Mouse (Mus musculus): Measurements from ENCODE around the gene Asb17. TPM values are rescaled to one million over a fixed set of nuclear protein-coding genes. Genes with fewer than 3 reads are reported as not detected.
"Not testable (repeated sequence)": the region's sequence is repeated elsewhere in the genome, so short reads cannot be mapped to it uniquely, and the experiment has no call there.

Gene Asb17
- not detected in 2 replicates for polyA plus RNA-seq (2012; rRNA removed)

GRCm38 (mm10) chr3:153844030-153844429, at the start of gene Asb17:
Gene Asb17 (plus strand): TSS chr3:153844209.
- 78% methylated on average over 10 of the region's 10 CpGs for WGBS
- no peak for DNase-seq (ENCODE audit: low read depth, low spot score)

- WGBS: 58% methylated on average over 7 of the region's 7 CpGs
Observed at GRCm38 (mm10) chr3:153797574-153797973, 46.4 kb upstream of the Asb17 start.

GRCm38 (mm10) chr3:153799603-153800002, 44.4 kb upstream of the Asb17 start:
- DNase-seq (ENCODE audit: low read depth, low spot score): no peak
- 86% methylated on average over 11 of the region's 11 CpGs for WGBS

More at GRCm38 (mm10) chr3:153797574-153797973, 46.4 kb upstream of the Asb17 start:
- DNase-seq (ENCODE audit: low read depth, low spot score): no peak

GRCm38 (mm10) chr3:153800690-153801089, 43.3 kb upstream of the Asb17 start:
- 66% methylated on average over 5 of the region's 5 CpGs for WGBS
- no peak for DNase-seq (ENCODE audit: low read depth, low spot score)

GRCm38 (mm10) chr3:153801541-153801940, 42.5 kb upstream of the Asb17 start:
- DNase-seq (ENCODE audit: low read depth, low spot score): no peak
- 73% methylated on average over 6 of the region's 6 CpGs for WGBS

GRCm38 (mm10) chr3:153802640-153803039, 41.4 kb upstream of the Asb17 start:
- no peak for DNase-seq (ENCODE audit: low read depth, low spot score)
- 86% methylated on average over 5 of the region's 5 CpGs for WGBS

GRCm38 (mm10) chr3:153804032-153804431, 40.0 kb upstream of the Asb17 start:
- DNase-seq (ENCODE audit: low read depth, low spot score): no peak
- 92% methylated on average over 7 of the region's 7 CpGs for WGBS

- WGBS: 28% methylated on average over 14 of the region's 14 CpGs
- peak; percentile 58 for DNase-seq (ENCODE audit: low read depth, low spot score)
Observed at GRCm38 (mm10) chr3:153806077-153806772, 37.8 kb upstream of the Asb17 start.

- DNase-seq (ENCODE audit: low read depth, low spot score): no peak
- WGBS: 84% methylated on average over 9 of the region's 9 CpGs
Observed at GRCm38 (mm10) chr3:153806773-153807443, 37.1 kb upstream of the Asb17 start.

- no peak for DNase-seq (ENCODE audit: low read depth, low spot score)
- WGBS: 69% methylated on average over 9 of the region's 9 CpGs
Observed at GRCm38 (mm10) chr3:153807444-153808149, 36.4 kb upstream of the Asb17 start.

- 83% methylated on average over 13 of the region's 13 CpGs for WGBS
- no peak for DNase-seq (ENCODE audit: low read depth, low spot score)
Observed at GRCm38 (mm10) chr3:153808406-153808805, 35.6 kb upstream of the Asb17 start.

- 89% methylated on average over 8 of the region's 8 CpGs for WGBS
- DNase-seq (ENCODE audit: low read depth, low spot score): no peak
Observed at GRCm38 (mm10) chr3:153814026-153814425, 30.0 kb upstream of the Asb17 start.

- 54% methylated on average over 9 of the region's 9 CpGs for WGBS
- no peak for DNase-seq (ENCODE audit: low read depth, low spot score)
Observed at GRCm38 (mm10) chr3:153817376-153817890, 26.6 kb upstream of the Asb17 start.

- no peak for DNase-seq (ENCODE audit: low read depth, low spot score)
- WGBS: 94% methylated on average over 3 of the region's 3 CpGs
Observed at GRCm38 (mm10) chr3:153818723-153819122, 25.3 kb upstream of the Asb17 start.

- 94% methylated on average over 9 of the region's 9 CpGs for WGBS
- no peak for DNase-seq (ENCODE audit: low read depth, low spot score)
Observed at GRCm38 (mm10) chr3:153819438-153819837, 24.6 kb upstream of the Asb17 start.

GRCm38 (mm10) chr3:153823671-153824515, 20.1 kb upstream of the Asb17 start:
- DNase-seq (ENCODE audit: low read depth, low spot score): no peak
- 33% methylated on average over 11 of the region's 11 CpGs for WGBS

- DNase-seq (ENCODE audit: low read depth, low spot score): no peak
- 72% methylated on average over 10 of the region's 10 CpGs for WGBS
Observed at GRCm38 (mm10) chr3:153825197-153825596, 18.8 kb upstream of the Asb17 start.

GRCm38 (mm10) chr3:153826616-153827015, 17.4 kb upstream of the Asb17 start:
- WGBS: 25% methylated on average over 6 of the region's 6 CpGs
- DNase-seq (ENCODE audit: low read depth, low spot score): no peak

- WGBS: 98% methylated on average over 3 of the region's 3 CpGs
- not testable (repeated sequence) for DNase-seq (ENCODE audit: low read depth, low spot score)
Observed at GRCm38 (mm10) chr3:153829788-153830187, 14.2 kb upstream of the Asb17 start.
